Mouse (Mus musculus): Measurements from ENCODE around the gene Gpn1. TPM values are rescaled to one million over a fixed set of nuclear protein-coding genes. Genes with fewer than 3 reads are reported as not detected.
A peak's percentile ranks its signal among the peaks of the same experiment; 100 is the strongest.

The Gpn1 gene
- polyA plus RNA-seq (2015; fragmentation: Nextera tagmentation; extraction: Ambion mirVana): 78.3 and 80.5 TPM in 2 replicates

GRCm38 (mm10) chr5:31494513-31495297 is at the start of gene Gpn1:
Gene Gpn1, plus strand, starts transcription at chr5:31494741.
- Histone ChIP-seq H3K9ac (replicated peaks) (peak within 1 kb of the TSS; percentile 79), H3K4me2 (replicated peaks) (peak within 1 kb of the TSS; percentile 87), H3K27ac (no peak within 1 kb of the TSS; the same call in 1 of the 2 replicates), H3K4me1 (replicated peaks) (peaks cover 14% of the 10 kb centered on the region), H3K36me3 (peaks cover 33% of the 10 kb centered on the region), H3K4me3 (replicated peaks) (peak within 1 kb of the TSS; percentile 78), H3K9me3 (no peaks in the 10 kb centered on the region), H3K27me3 (no peaks in the 10 kb centered on the region)
- ATAC-seq: peak; percentile 100
- under 1% methylated on average over 49 of the region's 49 CpGs for WGBS

GRCm38 (mm10) chr5:31451336-31451735 is 43.2 kb upstream of the Gpn1 start:
- no peak overlapping the region for H3K9ac ChIP-seq (replicated peaks)
- 94% methylated on average over 2 of the region's 2 CpGs for WGBS
- H3K4me2 ChIP-seq (replicated peaks): peak overlapping the region; percentile 94; the same call in 1 of the 2 replicates
- H3K4me3 ChIP-seq (replicated peaks): no peak overlapping the region
- H3K9me3 ChIP-seq: no peaks in the 10 kb centered on the region
- ATAC-seq: no peak; the same call in 1 of the 2 replicates
- H3K27ac ChIP-seq: no peak overlapping the region
- H3K4me1 ChIP-seq (replicated peaks): peaks cover 20% of the 10 kb centered on the region
- no peaks in the 10 kb centered on the region for H3K27me3 ChIP-seq
- no peaks in the 10 kb centered on the region for H3K36me3 ChIP-seq

GRCm38 (mm10) chr5:31451878-31452561 is 42.5 kb upstream of the Gpn1 start, which contains the start of gene Zfp512:
Gene Zfp512, plus strand, starts transcription at chr5:31452431.
- Histone ChIP-seq H3K4me1 (replicated peaks) (peaks cover 20% of the 10 kb centered on the region), H3K36me3 (no peaks in the 10 kb centered on the region), H3K27ac (no peak within 1 kb of the TSS), H3K9me3 (no peaks in the 10 kb centered on the region), H3K9ac (replicated peaks) (peak within 1 kb of the TSS; percentile 82), H3K4me3 (replicated peaks) (peak within 1 kb of the TSS; percentile 56), H3K27me3 (no peaks in the 10 kb centered on the region), H3K4me2 (replicated peaks) (peak within 1 kb of the TSS; percentile 94)
- WGBS: 7% methylated on average over 23 of the region's 23 CpGs
- ATAC-seq: peak; percentile 100

GRCm38 (mm10) chr5:31452562-31452878 is 42.0 kb upstream of the Gpn1 start:
- Histone ChIP-seq H3K4me3 (replicated peaks) (peak overlapping the region; percentile 56), H3K27ac (no peak overlapping the region), H3K4me1 (replicated peaks) (peaks cover 20% of the 10 kb centered on the region), H3K9ac (replicated peaks) (peak overlapping the region; percentile 82), H3K9me3 (no peaks in the 10 kb centered on the region), H3K4me2 (replicated peaks) (peak overlapping the region; percentile 94), H3K27me3 (no peaks in the 10 kb centered on the region), H3K36me3 (no peaks in the 10 kb centered on the region)
- ATAC-seq: no peak
- under 1% methylated on average over 11 of the region's 11 CpGs for WGBS

- no peaks in the 10 kb centered on the region for H3K9me3 ChIP-seq
- H3K4me1 ChIP-seq (replicated peaks): peaks cover 20% of the 10 kb centered on the region
- peak overlapping the region; percentile 94 for H3K4me2 ChIP-seq (replicated peaks)
- peak overlapping the region; percentile 82 for H3K9ac ChIP-seq (replicated peaks)
- 16% methylated on average over 7 of the region's 7 CpGs for WGBS
- H3K27me3 ChIP-seq: no peaks in the 10 kb centered on the region
- H3K4me3 ChIP-seq (replicated peaks): peak overlapping the region; percentile 56
- no peak overlapping the region for H3K27ac ChIP-seq
- ATAC-seq: no peak
- no peaks in the 10 kb centered on the region for H3K36me3 ChIP-seq
Measured at GRCm38 (mm10) chr5:31452886-31453410, 41.6 kb upstream of the Gpn1 start.

GRCm38 (mm10) chr5:31467798-31468197 is 26.7 kb upstream of the Gpn1 start:
- WGBS: 96% methylated on average over 3 of the region's 3 CpGs
- ATAC-seq: no peak
- no peaks in the 10 kb centered on the region for H3K27me3 ChIP-seq
- no peak overlapping the region for H3K9ac ChIP-seq (replicated peaks)
- H3K4me2 ChIP-seq (replicated peaks): no peak overlapping the region
- no peak overlapping the region for H3K27ac ChIP-seq
- no peaks in the 10 kb centered on the region for H3K4me1 ChIP-seq (replicated peaks)
- peaks cover 72% of the 10 kb centered on the region for H3K36me3 ChIP-seq
- no peak overlapping the region for H3K4me3 ChIP-seq (replicated peaks)
- no peaks in the 10 kb centered on the region for H3K9me3 ChIP-seq

- H3K4me1 ChIP-seq (replicated peaks): no peaks in the 10 kb centered on the region
- H3K27ac ChIP-seq: no peak overlapping the region
- peaks cover 90% of the 10 kb centered on the region for H3K36me3 ChIP-seq
- no peak overlapping the region for H3K4me3 ChIP-seq (replicated peaks)
- ATAC-seq: no peak
- H3K27me3 ChIP-seq: no peaks in the 10 kb centered on the region
- 90% methylated on average over 6 of the region's 6 CpGs for WGBS
- H3K4me2 ChIP-seq (replicated peaks): no peak overlapping the region
- no peak overlapping the region for H3K9ac ChIP-seq (replicated peaks)
- no peaks in the 10 kb centered on the region for H3K9me3 ChIP-seq
Measured at GRCm38 (mm10) chr5:31469711-31470110, 24.8 kb upstream of the Gpn1 start.

- 76% methylated on average over 7 of the region's 7 CpGs for WGBS
Measured at GRCm38 (mm10) chr5:31470334-31470733, 24.2 kb upstream of the Gpn1 start.

GRCm38 (mm10) chr5:31480536-31480935 is 14.0 kb upstream of the Gpn1 start:
- no peak for ATAC-seq
- Histone ChIP-seq H3K9me3 (no peaks in the 10 kb centered on the region), H3K9ac (replicated peaks) (no peak overlapping the region), H3K27ac (no peak overlapping the region), H3K4me2 (replicated peaks) (no peak overlapping the region), H3K4me3 (replicated peaks) (no peak overlapping the region), H3K4me1 (replicated peaks) (no peaks in the 10 kb centered on the region), H3K36me3 (peaks cover 86% of the 10 kb centered on the region), H3K27me3 (no peaks in the 10 kb centered on the region)
- 93% methylated on average over 4 of the region's 4 CpGs for WGBS

More at GRCm38 (mm10) chr5:31470334-31470733, 24.2 kb upstream of the Gpn1 start:
- Histone ChIP-seq H3K27ac (no peak overlapping the region), H3K4me1 (replicated peaks) (no peaks in the 10 kb centered on the region), H3K27me3 (no peaks in the 10 kb centered on the region), H3K36me3 (peaks cover 92% of the 10 kb centered on the region), H3K4me3 (replicated peaks) (no peak overlapping the region), H3K4me2 (replicated peaks) (no peak overlapping the region), H3K9me3 (no peaks in the 10 kb centered on the region), H3K9ac (replicated peaks) (no peak overlapping the region)
- no peak for ATAC-seq

- H3K27ac ChIP-seq: no peak within 1 kb of the TSS
- H3K9ac ChIP-seq (replicated peaks): no peak within 1 kb of the TSS
- no peaks in the 10 kb centered on the region for H3K4me1 ChIP-seq (replicated peaks)
- H3K36me3 ChIP-seq: peaks cover 37% of the 10 kb centered on the region
- no peaks in the 10 kb centered on the region for H3K9me3 ChIP-seq
- no peak within 1 kb of the TSS for H3K4me2 ChIP-seq (replicated peaks)
- no peaks in the 10 kb centered on the region for H3K27me3 ChIP-seq
- ATAC-seq: no peak
- 98% methylated on average over 3 of the region's 3 CpGs for WGBS
- H3K4me3 ChIP-seq (replicated peaks): no peak within 1 kb of the TSS
Measured at GRCm38 (mm10) chr5:31485440-31485839, 9.1 kb upstream of the Gpn1 start, which contains the start of gene 4930548H24Rik. Gene 4930548H24Rik, plus strand, starts transcription at chr5:31485740.

- Histone ChIP-seq H3K27me3 (no peaks in the 10 kb centered on the region), H3K36me3 (peaks cover 13% of the 10 kb centered on the region), H3K4me1 (replicated peaks) (no peaks in the 10 kb centered on the region), H3K9ac (replicated peaks) (no peak overlapping the region), H3K27ac (no peak overlapping the region), H3K9me3 (no peaks in the 10 kb centered on the region), H3K4me2 (replicated peaks) (no peak overlapping the region), H3K4me3 (replicated peaks) (no peak overlapping the region)
- WGBS: 98% methylated on average over 3 of the region's 3 CpGs
- ATAC-seq: no peak
Measured at GRCm38 (mm10) chr5:31487889-31488288, 6.7 kb upstream of the Gpn1 start.

All from midbrain, embryonic 13.5 days (tissue).